Mouse (Mus musculus): ENCODE measurements around the gene Scn9a.

Gene Scn9a

GRCm38 (mm10) chr2:66462458-66462857 lies 172.3 kb downstream of the Scn9a start:
- DNase-seq, result no peak

GRCm38 (mm10) chr2:66440711-66441110 lies 194.1 kb downstream of the Scn9a start, which contains the start of gene Scn1a:
TSS of gene Scn1a (minus strand) at chr2:66440840.
- no peak for DNase-seq

GRCm38 (mm10) chr2:66439764-66440471 lies 194.8 kb downstream of the Scn9a start:
- no peak for DNase-seq

- no peak for DNase-seq
Measured at GRCm38 (mm10) chr2:66436286-66436685, 198.5 kb downstream of the Scn9a start.

Measured in kidney, adult 11 months (tissue).